Mouse (Mus musculus) urinary bladder, postnatal 10 days (tissue): ENCODE measurements around the gene Smap1.

Source experiments
- DNase-seq: peaks from one replicate; pipeline ENCODE4 v3.0.0; 2022; ENCODE audit warnings: low spot score

Smap1 gene

DNA sequence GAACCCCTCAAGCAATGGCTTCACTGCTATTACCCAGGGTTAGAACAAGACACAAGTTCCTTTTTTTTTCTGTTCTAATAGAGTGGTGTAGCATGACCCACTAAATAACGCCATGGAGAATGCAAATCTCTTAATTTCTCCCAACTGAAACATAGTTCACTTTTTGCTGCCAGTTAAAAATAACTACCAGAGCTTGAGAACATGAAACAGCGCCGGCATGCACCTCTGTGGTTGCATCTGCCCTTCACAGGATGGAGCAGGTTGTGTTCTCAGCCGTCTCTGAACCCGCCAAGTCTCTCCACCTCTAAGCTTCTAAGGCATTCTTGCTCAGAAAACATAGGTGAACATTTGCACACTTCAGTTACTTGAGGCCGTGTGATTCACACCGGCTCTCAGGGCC is 87.9 kb downstream of the Smap1 start:
- no peak for DNase-seq

DNA sequence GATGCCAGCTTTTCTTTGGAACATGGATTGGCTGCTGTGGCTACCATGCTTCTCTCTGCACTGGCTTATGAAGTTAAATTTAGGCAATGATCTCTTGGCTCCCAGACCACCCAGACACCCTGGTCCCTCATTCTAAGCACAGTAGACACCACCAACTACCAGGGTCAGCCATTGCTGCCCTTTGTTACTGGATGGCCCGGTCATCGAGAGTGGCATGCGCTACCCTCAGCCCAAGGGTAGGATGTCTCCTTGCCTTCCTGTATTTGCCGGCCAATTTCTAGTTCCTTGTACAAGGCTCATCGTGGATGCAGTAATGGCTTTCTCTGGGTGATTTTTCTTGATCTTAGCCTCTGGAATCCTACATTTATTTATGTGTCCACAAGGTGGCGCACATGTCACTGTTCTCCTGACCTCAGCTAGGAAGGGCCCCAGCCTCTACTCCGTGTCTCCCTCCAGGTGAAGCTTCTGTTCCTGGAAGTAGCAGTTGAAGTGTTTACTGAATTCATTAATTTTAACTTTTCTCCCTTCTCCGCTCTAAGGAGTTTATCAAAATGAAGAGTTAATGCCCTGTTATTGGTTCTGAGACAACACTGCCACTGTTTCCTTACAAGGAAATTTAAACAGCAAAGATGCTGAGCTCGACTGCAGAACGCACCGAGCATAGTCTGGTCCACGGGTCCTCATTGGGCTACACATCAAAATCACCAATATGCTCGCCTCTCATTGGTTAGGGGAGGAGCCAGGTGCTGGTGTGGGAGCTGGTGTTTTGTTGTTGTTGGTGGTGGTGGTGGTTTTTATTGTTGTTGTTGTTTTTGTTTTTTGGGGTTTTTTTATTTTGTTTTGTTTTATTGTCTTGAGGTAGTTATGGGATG is 95.0 kb downstream of the Smap1 start:
- DNase-seq = no peak

DNA sequence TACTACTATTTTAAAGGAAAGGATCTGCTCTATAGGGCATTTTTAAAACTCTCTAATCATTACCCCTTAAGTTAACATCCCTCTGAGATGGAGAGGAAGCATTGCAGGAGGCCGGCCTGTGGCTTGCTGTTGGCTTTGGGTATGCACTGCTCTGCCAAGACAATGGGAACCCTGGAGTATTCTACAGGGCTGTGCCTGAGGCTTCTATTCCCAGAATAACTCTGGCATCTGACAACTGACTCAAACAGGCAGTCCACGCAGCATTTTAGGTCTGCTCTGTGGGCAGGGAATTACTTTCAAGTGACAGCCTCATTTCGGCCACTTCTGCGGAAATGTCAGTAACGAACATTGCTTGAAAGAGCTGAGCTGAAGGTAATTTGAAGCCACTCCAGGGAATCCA is 100.5 kb downstream of the Smap1 start:
- DNase-seq = no peak

DNA sequence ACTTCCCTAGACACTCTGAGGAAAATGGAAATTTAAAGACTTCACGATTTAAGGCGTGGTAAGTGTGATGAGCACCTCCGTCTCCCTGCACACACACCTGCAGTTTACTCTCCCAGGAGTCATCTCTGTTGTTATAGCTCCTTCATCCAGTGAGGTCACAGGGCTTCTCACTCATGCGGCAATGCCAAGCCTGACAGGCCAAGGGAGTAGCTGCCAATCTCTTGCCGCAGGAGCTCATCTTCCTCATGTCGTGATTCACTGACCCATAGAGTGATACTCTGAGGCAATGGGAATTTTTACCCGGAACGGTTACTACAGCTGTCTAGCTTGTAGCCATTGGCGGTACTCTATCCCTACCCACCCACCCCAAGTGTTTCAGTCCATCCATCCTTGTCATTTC is 123.8 kb downstream of the Smap1 start:
- DNase-seq = no peak
